Mouse (Mus musculus): Measurements from ENCODE around the gene Gm13288.
"Not testable (repeated sequence)": the region's sequence is repeated elsewhere in the genome, so short reads cannot be mapped to it uniquely, and the experiment has no call there.

DNA sequence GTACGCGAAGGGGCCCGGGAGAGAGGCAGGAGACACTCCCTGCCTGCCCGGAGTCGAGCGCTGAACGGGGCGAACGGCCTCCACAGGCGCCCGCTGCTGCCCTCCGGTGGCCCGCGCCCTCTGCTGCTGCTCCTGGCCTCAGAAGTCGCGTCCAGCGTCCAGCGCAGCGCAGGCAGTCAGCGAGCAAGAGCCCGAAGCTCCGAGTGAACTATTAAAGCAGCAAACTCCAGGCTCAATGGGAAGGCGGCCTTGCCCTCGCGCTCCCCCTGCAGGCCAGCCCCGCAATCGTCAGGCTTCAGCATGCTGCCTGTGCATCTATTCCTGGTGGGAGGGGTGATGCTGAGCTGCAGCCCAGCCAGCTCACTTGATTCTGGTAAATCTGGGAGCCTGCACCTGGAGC is 19.9 kb upstream of the Gm13288 start, which contains the start of gene Gm13276:
- TF ChIP-seq CTCF (IDR thresholded peaks at IDR 0.05; ENCODE audit: low read depth); EP300 (optimal IDR thresholded peaks at IDR 0.05): not testable (repeated sequence)

Data from stomach, postnatal 0 days (tissue).